Mouse (Mus musculus) WW6 (cell line): ENCODE measurements around the gene 1190007I07Rik.
A peak's percentile ranks its signal among the peaks of the same experiment; 100 is the strongest.

Experiments
- DNase-seq: peaks from one replicate; pipeline ENCODE4 v3.0.0-alpha.2; 2013; ENCODE audit warnings: low read depth, low spot score

1190007I07Rik gene

GRCm38 (mm10) chr10:82622671-82623552 lies at the start of gene 1190007I07Rik:
Gene 1190007I07Rik (minus strand): TSS chr10:82623228.
- DNase-seq: peak; percentile 92

- DNase-seq: no peak
These were observed 47.2 kb upstream of the 1190007I07Rik start for GRCm38 (mm10) chr10:82670205-82670604.

- peak; percentile 78 for DNase-seq
These were observed 43.6 kb upstream of the 1190007I07Rik start for GRCm38 (mm10) chr10:82666436-82667234.

GRCm38 (mm10) chr10:82665951-82666350 lies 42.9 kb upstream of the 1190007I07Rik start:
- no peak for DNase-seq

- no peak for DNase-seq
These were observed 40.3 kb upstream of the 1190007I07Rik start for GRCm38 (mm10) chr10:82663289-82663688.

- no peak for DNase-seq
These were observed 39.4 kb upstream of the 1190007I07Rik start for GRCm38 (mm10) chr10:82662267-82662990.

GRCm38 (mm10) chr10:82661820-82662219 lies 38.8 kb upstream of the 1190007I07Rik start:
- DNase-seq: no peak

GRCm38 (mm10) chr10:82654581-82654980 lies 31.6 kb upstream of the 1190007I07Rik start:
- no peak for DNase-seq

- DNase-seq: no peak
These were observed 29.6 kb upstream of the 1190007I07Rik start for GRCm38 (mm10) chr10:82652625-82653024.

- DNase-seq: no peak
These were observed 28.2 kb upstream of the 1190007I07Rik start for GRCm38 (mm10) chr10:82651221-82651620.

- no peak for DNase-seq
These were observed 24.3 kb upstream of the 1190007I07Rik start for GRCm38 (mm10) chr10:82647205-82647811.

GRCm38 (mm10) chr10:82646083-82646482 lies 23.1 kb upstream of the 1190007I07Rik start:
- no peak for DNase-seq

- DNase-seq: no peak
These were observed 18.5 kb upstream of the 1190007I07Rik start for GRCm38 (mm10) chr10:82641481-82641880.

- DNase-seq: no peak
These were observed 16.1 kb upstream of the 1190007I07Rik start for GRCm38 (mm10) chr10:82639032-82639698.

GRCm38 (mm10) chr10:82636321-82636720 lies 13.3 kb upstream of the 1190007I07Rik start:
- DNase-seq: no peak

- DNase-seq: no peak
These were observed 11.3 kb upstream of the 1190007I07Rik start for GRCm38 (mm10) chr10:82634348-82634747.

- DNase-seq: no peak
These were observed 9.7 kb upstream of the 1190007I07Rik start for GRCm38 (mm10) chr10:82632496-82633280.

- DNase-seq: no peak
These were observed 8.1 kb upstream of the 1190007I07Rik start for GRCm38 (mm10) chr10:82631133-82631532.

- no peak for DNase-seq
These were observed 7.5 kb upstream of the 1190007I07Rik start for GRCm38 (mm10) chr10:82630497-82630896.
